Comparison of ENCODE assay signal across 15 mouse cellular contexts in genomic region chr15:7825530-7825929, GRCm38 (mm10). TPM values are rescaled to one million over a fixed set of nuclear protein-coding genes. Genes with fewer than 3 reads are reported as not detected.
DNase-seq lines count a peak whose midpoint lies in the region; ATAC-seq and TF ChIP-seq lines count a peak whose summit lies in the region.
"Had no signal": no experiment of that assay in that cellular context is flagged by ENCODE, and none has a peak within 500 bp of the region (broad histone marks: within the 10 kb centered on the region; RNA-seq: fewer than 3 reads in every experiment).

No protein-coding gene starts in this region.

- DNase-seq in frontal cortex, postnatal 25 days (ENCODE audit: low spot score in 2 of 2) = no peak
- DNase-seq in intestine, embryonic 14.5 days (ENCODE audit: low spot score) = no peak
- DNase-seq in midbrain, embryonic 11.5 days (ENCODE audit: low spot score, missing footprints) = peak; percentile 80
- no peak for DNase-seq in stomach, postnatal 0 days (ENCODE audit: low spot score)
- DNase-seq in right cerebral cortex, postnatal 10 days (ENCODE audit: low spot score in 2 of 2) = no peak
- DNase-seq: cerebellum, adult 8-10 months had no signal

- no peaks in the 10 kb centered on the region for H3K9me3 ChIP-seq in intestine, embryonic 14.5 days (ENCODE audit: control insufficient read depth, low read length)
- no peaks in the 10 kb centered on the region for H3K9me3 ChIP-seq in intestine, postnatal 0 days (ENCODE audit: control insufficient read depth)
- H3K9me3 ChIP-seq in midbrain, embryonic 11.5 days (ENCODE audit: control insufficient read depth, low read length) = no peaks in the 10 kb centered on the region
- no peaks in the 10 kb centered on the region for H3K9me3 ChIP-seq in midbrain, embryonic 13.5 days
- H3K9me3 ChIP-seq in stomach, postnatal 0 days (ENCODE audit: control insufficient read depth, low read length) = no peaks in the 10 kb centered on the region
- H3K9me3 ChIP-seq: embryonic facial prominence, embryonic 13.5 days; megakaryocyte, embryonic 14.5 days had no signal

- H3K4me3 ChIP-seq in intestine, embryonic 14.5 days (ENCODE audit: low read depth, low read length) = no peak overlapping the region
- H3K4me3 ChIP-seq in intestine, postnatal 0 days (ENCODE audit: low read depth, low read length) = no peak overlapping the region
- H3K4me3 ChIP-seq in midbrain, embryonic 11.5 days (ENCODE audit: low read depth, low read length) = no peak overlapping the region
- H3K4me3 ChIP-seq in midbrain, embryonic 13.5 days (replicated peaks) = no peak overlapping the region
- no peak overlapping the region for H3K4me3 ChIP-seq in stomach, postnatal 0 days (ENCODE audit: low read depth, low read length)
- H3K4me3 ChIP-seq: embryonic facial prominence, embryonic 13.5 days; megakaryocyte, embryonic 14.5 days; myocyte had no signal

- 26% methylated on average over 6 of the region's 6 CpGs for WGBS in intestine, embryonic 14.5 days
- WGBS in intestine, postnatal 0 days = 47% methylated on average over 6 of the region's 6 CpGs
- WGBS in midbrain, embryonic 11.5 days = 59% methylated on average over 6 of the region's 6 CpGs
- 60% methylated on average over 6 of the region's 6 CpGs for WGBS in midbrain, embryonic 13.5 days
- 37% methylated on average over 6 of the region's 6 CpGs for WGBS in stomach, postnatal 0 days

- TF ChIP-seq CTCF in intestine, postnatal 0 days (IDR thresholded peaks at IDR 0.05; ENCODE audit: low read depth) = no peak
- TF ChIP-seq CTCF in stomach, postnatal 0 days (IDR thresholded peaks at IDR 0.05; ENCODE audit: low read depth) = no peak

- no peaks in the 10 kb centered on the region for H3K27me3 ChIP-seq in intestine, embryonic 14.5 days (replicated peaks; ENCODE audit: control insufficient read depth, insufficient read depth, low read length)
- no peaks in the 10 kb centered on the region for H3K27me3 ChIP-seq in intestine, postnatal 0 days (replicated peaks; ENCODE audit: control insufficient read depth, insufficient read depth, low read length)
- H3K27me3 ChIP-seq in midbrain, embryonic 11.5 days (ENCODE audit: control insufficient read depth, insufficient read depth, low read length) = no peaks in the 10 kb centered on the region
- no peaks in the 10 kb centered on the region for H3K27me3 ChIP-seq in midbrain, embryonic 13.5 days
- H3K27me3 ChIP-seq in stomach, postnatal 0 days (ENCODE audit: control insufficient read depth, insufficient read depth, low read length) = no peaks in the 10 kb centered on the region

- H3K9ac ChIP-seq in intestine, embryonic 14.5 days (ENCODE audit: low read length) = no peak overlapping the region
- H3K9ac ChIP-seq in intestine, postnatal 0 days (ENCODE audit: low read depth, low read length) = no peak overlapping the region
- no peak overlapping the region for H3K9ac ChIP-seq in midbrain, embryonic 11.5 days (ENCODE audit: low read length)
- no peak overlapping the region for H3K9ac ChIP-seq in midbrain, embryonic 13.5 days (replicated peaks)
- no peak overlapping the region for H3K9ac ChIP-seq in stomach, postnatal 0 days (ENCODE audit: low read length)
- H3K9ac ChIP-seq: embryonic facial prominence, embryonic 13.5 days had no signal

- peaks cover 17% of the 10 kb centered on the region for H3K4me1 ChIP-seq in intestine, embryonic 14.5 days (replicated peaks; ENCODE audit: control insufficient read depth, insufficient read depth, low read length)
- no peaks in the 10 kb centered on the region for H3K4me1 ChIP-seq in intestine, postnatal 0 days (replicated peaks; ENCODE audit: control insufficient read depth, insufficient read depth, low read length)
- H3K4me1 ChIP-seq in midbrain, embryonic 11.5 days (ENCODE audit: control insufficient read depth, insufficient read depth, low read length) = no peaks in the 10 kb centered on the region
- no peaks in the 10 kb centered on the region for H3K4me1 ChIP-seq in midbrain, embryonic 13.5 days (replicated peaks)
- no peaks in the 10 kb centered on the region for H3K4me1 ChIP-seq in stomach, postnatal 0 days (replicated peaks; ENCODE audit: control insufficient read depth, insufficient read depth)
- H3K4me1 ChIP-seq: megakaryocyte, embryonic 14.5 days had no signal

- ATAC-seq in frontal cortex, adult (ENCODE audit: low TSS enrichment) = peak; percentile 55; the same call in 1 of the 2 replicates
- peak; percentile 92 for ATAC-seq in intestine, embryonic 14.5 days (replicated peaks; ENCODE audit: low FRiP score, low TSS enrichment, low read depth)
- ATAC-seq in intestine, postnatal 0 days = no peak
- ATAC-seq in midbrain, embryonic 11.5 days (ENCODE audit: low FRiP score) = no peak
- no peak; the same call in 1 of the 2 replicates for ATAC-seq in midbrain, embryonic 13.5 days
- ATAC-seq in stomach, postnatal 0 days (ENCODE audit: low FRiP score, low TSS enrichment) = peak; percentile 67; the same call in 1 of the 2 replicates
- ATAC-seq: activated CD4-positive, CD25-positive, alpha-beta regulatory T cell, adult 4 months; inflammation-experienced regulatory T-cells, adult 6 months had no signal

- TF ChIP-seq EP300 in stomach, postnatal 0 days (optimal IDR thresholded peaks at IDR 0.05) = no peak

- H3K4me2 ChIP-seq in intestine, embryonic 14.5 days (ENCODE audit: low read length) = no peak overlapping the region
- no peak overlapping the region for H3K4me2 ChIP-seq in intestine, postnatal 0 days (replicated peaks; ENCODE audit: low read depth)
- H3K4me2 ChIP-seq in midbrain, embryonic 11.5 days = no peak overlapping the region
- no peak overlapping the region for H3K4me2 ChIP-seq in midbrain, embryonic 13.5 days (replicated peaks)
- no peak overlapping the region for H3K4me2 ChIP-seq in stomach, postnatal 0 days (replicated peaks; ENCODE audit: low read depth)
- H3K4me2 ChIP-seq: embryonic facial prominence, embryonic 13.5 days had no signal

- peak overlapping the region; percentile 18; the same call in 1 of the 2 replicates for H3K27ac ChIP-seq in intestine, embryonic 14.5 days (ENCODE audit: low read depth)
- no peak overlapping the region for H3K27ac ChIP-seq in intestine, postnatal 0 days (ENCODE audit: low read depth, low read length)
- H3K27ac ChIP-seq in midbrain, embryonic 11.5 days (ENCODE audit: low read depth, low read length) = no peak overlapping the region
- no peak overlapping the region for H3K27ac ChIP-seq in midbrain, embryonic 13.5 days
- no peak overlapping the region for H3K27ac ChIP-seq in stomach, postnatal 0 days (replicated peaks)
- H3K27ac ChIP-seq: embryonic facial prominence, embryonic 13.5 days had no signal

- H3K36me3 ChIP-seq in intestine, embryonic 14.5 days (ENCODE audit: control insufficient read depth, insufficient read depth, low read length) = peaks cover 4% of the 10 kb centered on the region; the same call in 1 of the 2 replicates
- no peaks in the 10 kb centered on the region for H3K36me3 ChIP-seq in intestine, postnatal 0 days (ENCODE audit: control insufficient read depth, insufficient read depth)
- H3K36me3 ChIP-seq in midbrain, embryonic 11.5 days (ENCODE audit: control insufficient read depth, insufficient read depth, low read length) = no peaks in the 10 kb centered on the region
- no peaks in the 10 kb centered on the region for H3K36me3 ChIP-seq in midbrain, embryonic 13.5 days
- H3K36me3 ChIP-seq in stomach, postnatal 0 days (ENCODE audit: control insufficient read depth, insufficient read depth, low read length) = no peaks in the 10 kb centered on the region
- H3K36me3 ChIP-seq: embryonic facial prominence, embryonic 13.5 days had no signal

RNA-seq across cellular contexts. Expression of gene Gdnf, which starts 14.9 kb away (rescaled TPM):
- 4.3 and 5.7 TPM in 2 replicates for polyA plus RNA-seq in intestine, embryonic 14.5 days (2014; fragmentation: Nextera tagmentation; extraction: Ambion mirVana)
- 1.3 TPM in 2 replicates for polyA plus RNA-seq in intestine, postnatal 0 days (2015; fragmentation: Nextera tagmentation; extraction: Ambion mirVana)
- polyA plus RNA-seq in midbrain, embryonic 11.5 days (2014; fragmentation: Nextera tagmentation; extraction: Ambion mirVana) = 0.46 and 0.90 TPM in 2 replicates
- 0.07 and 0.12 TPM in 2 replicates for polyA plus RNA-seq in midbrain, embryonic 13.5 days (2015; fragmentation: Nextera tagmentation; extraction: Ambion mirVana)
- polyA plus RNA-seq in stomach, postnatal 0 days (2015; fragmentation: Nextera tagmentation; extraction: Ambion mirVana) = 0.62 and 0.72 TPM in 2 replicates
- polyA plus RNA-seq: activated CD4-positive, CD25-positive, alpha-beta regulatory T cell, adult 4 months; inflammation-experienced regulatory T-cells, adult 6 months; liver, embryonic 16.5 days had no signal

Comparison
In these comparisons a context has a peak if more than half of its experiments do, and no peak if none do; other contexts are left out.
1. ATAC-seq: peak in frontal cortex, adult (single experiment), intestine, embryonic 14.5 days (single experiment) and stomach, postnatal 0 days (single experiment); none in intestine, postnatal 0 days (single experiment), midbrain, embryonic 11.5 days (single experiment) and midbrain, embryonic 13.5 days (single experiment).